In the genomic region with DNA sequence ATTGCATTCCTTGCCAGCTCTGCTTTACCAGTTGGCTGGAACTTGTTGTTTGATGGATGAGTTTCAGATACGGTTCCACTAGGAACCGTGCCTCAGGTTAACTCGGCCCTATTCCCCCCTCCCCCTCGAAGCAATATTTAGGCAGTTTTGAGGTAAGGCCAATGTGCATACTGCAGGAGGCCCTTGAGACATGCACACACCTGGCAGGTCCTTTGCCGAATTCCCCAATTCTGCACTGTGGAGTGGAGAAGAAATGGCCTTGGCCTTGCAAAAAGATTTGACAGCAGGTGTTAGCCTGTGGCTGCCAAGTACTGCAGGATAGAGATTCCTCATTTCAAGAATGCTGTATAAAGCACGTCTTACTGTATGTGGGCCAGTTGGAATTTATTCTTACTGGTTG, we compare ENCODE assay signal across 31 mouse cellular contexts. TPM values are rescaled to one million over a fixed set of nuclear protein-coding genes. Genes with fewer than 3 reads are reported as not detected.
DNase-seq lines count a peak whose midpoint lies in the region; ATAC-seq and TF ChIP-seq lines count a peak whose summit lies in the region.
"Had no signal": no experiment of that assay in that cellular context is flagged by ENCODE, and none has a peak within 500 bp of the region (broad histone marks: within the 10 kb centered on the region; RNA-seq: fewer than 3 reads in every experiment).

No protein-coding gene starts in this region.

- no peak overlapping the region for H3K27ac ChIP-seq in embryonic facial prominence, embryonic 14.5 days (replicated peaks; ENCODE audit: low read depth, low read length)
- no peak overlapping the region for H3K27ac ChIP-seq in embryonic facial prominence, embryonic 10.5 days (replicated peaks)
- no peak overlapping the region for H3K27ac ChIP-seq in midbrain, postnatal 0 days (ENCODE audit: low read depth, low read length)
- H3K27ac ChIP-seq in midbrain, embryonic 13.5 days, result no peak overlapping the region
- H3K27ac ChIP-seq in lung, postnatal 0 days (ENCODE audit: low read length), result no peak overlapping the region
- H3K27ac ChIP-seq: embryonic facial prominence, embryonic 15.5 days; forebrain, embryonic 12.5 days; heart, embryonic 10.5 days; heart, embryonic 15.5 days; hindbrain, embryonic 13.5 days; intestine, embryonic 15.5 days; kidney, postnatal 0 days; limb, embryonic 12.5 days; lung, embryonic 15.5 days; neural tube, embryonic 15.5 days had no signal

- no peaks in the 10 kb centered on the region for H3K9me3 ChIP-seq in embryonic facial prominence, embryonic 14.5 days (ENCODE audit: control insufficient read depth, low read length)
- no peaks in the 10 kb centered on the region for H3K9me3 ChIP-seq in embryonic facial prominence, embryonic 10.5 days
- no peaks in the 10 kb centered on the region for H3K9me3 ChIP-seq in midbrain, postnatal 0 days (ENCODE audit: low read length)
- H3K9me3 ChIP-seq in midbrain, embryonic 13.5 days, result no peaks in the 10 kb centered on the region
- H3K9me3 ChIP-seq in lung, postnatal 0 days (ENCODE audit: low read length), result no peaks in the 10 kb centered on the region
- H3K9me3 ChIP-seq: embryonic facial prominence, embryonic 15.5 days; forebrain, embryonic 12.5 days; heart, embryonic 10.5 days; heart, embryonic 15.5 days; hindbrain, embryonic 13.5 days; intestine, embryonic 15.5 days; limb, embryonic 12.5 days; lung, embryonic 15.5 days; neural tube, embryonic 15.5 days had no signal

- DNase-seq in embryonic facial prominence, embryonic 14.5 days (ENCODE audit: low spot score), result no peak
- DNase-seq in embryonic facial prominence, embryonic 10.5 days (ENCODE audit: low spot score), result no peak
- peak; percentile 28 for DNase-seq in midbrain, postnatal 0 days (ENCODE audit: low spot score)
- peak; percentile 63 for DNase-seq in cerebellum, adult 9-11 months
- no peak for DNase-seq in lung, postnatal 0 days (ENCODE audit: low spot score)
- DNase-seq in kidney, adult 8-10 months, result no peak
- DNase-seq: adrenal gland, adult 8-10 months; gastrocnemius, postnatal 25 days; kidney, adult 2 months; layer of hippocampus, adult 9-11 months; lung, postnatal 4 days; midbrain, embryonic 14.5 days; retina, postnatal 1 day; right cerebral cortex, postnatal 14 days; thymus, postnatal 14 days had no signal

- TF ChIP-seq EP300 in lung, postnatal 0 days (IDR thresholded peaks at IDR 0.05), result no peak

- no peak overlapping the region for H3K4me2 ChIP-seq in embryonic facial prominence, embryonic 14.5 days (ENCODE audit: low read depth, low read length)
- no peak overlapping the region for H3K4me2 ChIP-seq in midbrain, postnatal 0 days (ENCODE audit: low read depth, low read length, poor library complexity, severe bottlenecking)
- H3K4me2 ChIP-seq in midbrain, embryonic 13.5 days (replicated peaks), result no peak overlapping the region
- H3K4me2 ChIP-seq in lung, postnatal 0 days (replicated peaks; ENCODE audit: low read depth, low read length), result no peak overlapping the region
- H3K4me2 ChIP-seq: embryonic facial prominence, embryonic 15.5 days; forebrain, embryonic 12.5 days; heart, embryonic 15.5 days; hindbrain, embryonic 13.5 days; intestine, embryonic 15.5 days; limb, embryonic 12.5 days; liver, embryonic 11.5 days; lung, embryonic 15.5 days; neural tube, embryonic 15.5 days had no signal

- H3K36me3 ChIP-seq in embryonic facial prominence, embryonic 14.5 days (ENCODE audit: control insufficient read depth, insufficient read depth, low read length), result no peaks in the 10 kb centered on the region
- no peaks in the 10 kb centered on the region for H3K36me3 ChIP-seq in embryonic facial prominence, embryonic 10.5 days (replicated peaks)
- H3K36me3 ChIP-seq in midbrain, postnatal 0 days (ENCODE audit: insufficient read depth, low read length), result no peaks in the 10 kb centered on the region
- H3K36me3 ChIP-seq in midbrain, embryonic 13.5 days, result no peaks in the 10 kb centered on the region
- no peaks in the 10 kb centered on the region for H3K36me3 ChIP-seq in lung, postnatal 0 days (ENCODE audit: insufficient read depth, low read length)
- H3K36me3 ChIP-seq: embryonic facial prominence, embryonic 15.5 days; forebrain, embryonic 12.5 days; G1E; heart, embryonic 10.5 days; heart, embryonic 15.5 days; hindbrain, embryonic 13.5 days; intestine, embryonic 15.5 days; limb, embryonic 12.5 days; lung, embryonic 15.5 days; neural tube, embryonic 15.5 days had no signal

- H3K27me3 ChIP-seq in embryonic facial prominence, embryonic 14.5 days (replicated peaks; ENCODE audit: control insufficient read depth, insufficient read depth, low read length), result no peaks in the 10 kb centered on the region
- no peaks in the 10 kb centered on the region for H3K27me3 ChIP-seq in embryonic facial prominence, embryonic 10.5 days (replicated peaks; ENCODE audit: low read depth, poor library complexity, severe bottlenecking)
- H3K27me3 ChIP-seq in midbrain, postnatal 0 days (ENCODE audit: insufficient read depth, low read length), result no peaks in the 10 kb centered on the region
- no peaks in the 10 kb centered on the region for H3K27me3 ChIP-seq in midbrain, embryonic 13.5 days
- no peaks in the 10 kb centered on the region for H3K27me3 ChIP-seq in lung, postnatal 0 days (replicated peaks; ENCODE audit: insufficient read depth, low read length)
- H3K27me3 ChIP-seq: embryonic facial prominence, embryonic 15.5 days; forebrain, embryonic 12.5 days; heart, embryonic 15.5 days; hindbrain, embryonic 13.5 days; intestine, embryonic 15.5 days; limb, embryonic 12.5 days; lung, embryonic 15.5 days; megakaryocyte, embryonic 14.5 days; neural tube, embryonic 15.5 days had no signal

- no peak overlapping the region for H3K9ac ChIP-seq in embryonic facial prominence, embryonic 14.5 days (ENCODE audit: low read depth, low read length)
- no peak overlapping the region for H3K9ac ChIP-seq in midbrain, postnatal 0 days (replicated peaks; ENCODE audit: low read length, poor library complexity, severe bottlenecking)
- H3K9ac ChIP-seq in midbrain, embryonic 13.5 days (replicated peaks), result no peak overlapping the region
- no peak overlapping the region for H3K9ac ChIP-seq in lung, postnatal 0 days (replicated peaks; ENCODE audit: low read depth)
- H3K9ac ChIP-seq: embryonic facial prominence, embryonic 15.5 days; forebrain, embryonic 12.5 days; heart, embryonic 15.5 days; hindbrain, embryonic 13.5 days; intestine, embryonic 15.5 days; limb, embryonic 12.5 days; lung, embryonic 15.5 days; neural tube, embryonic 15.5 days had no signal

- H3K4me1 ChIP-seq in embryonic facial prominence, embryonic 14.5 days (ENCODE audit: control insufficient read depth, insufficient read depth, low read length), result peaks cover under 1% of the 10 kb centered on the region; the same call in 1 of the 2 replicates
- 0 out of 2 replicates have a peak, but pooled peaks cover 7% of the 10 kb centered on the region for H3K4me1 ChIP-seq in embryonic facial prominence, embryonic 10.5 days
- no peaks in the 10 kb centered on the region for H3K4me1 ChIP-seq in midbrain, postnatal 0 days (ENCODE audit: insufficient read depth, low read length)
- H3K4me1 ChIP-seq in midbrain, embryonic 13.5 days (replicated peaks), result no peaks in the 10 kb centered on the region; the same call in 1 of the 2 replicates
- no peaks in the 10 kb centered on the region; the same call in 1 of the 2 replicates for H3K4me1 ChIP-seq in lung, postnatal 0 days (ENCODE audit: insufficient read depth, low read depth, low read length)
- H3K4me1 ChIP-seq: embryonic facial prominence, embryonic 15.5 days; forebrain, embryonic 12.5 days; heart, embryonic 10.5 days; heart, embryonic 15.5 days; hindbrain, embryonic 13.5 days; intestine, embryonic 15.5 days; megakaryocyte, embryonic 14.5 days; neural tube, embryonic 15.5 days had no signal

- WGBS in embryonic facial prominence, embryonic 14.5 days, result 61% methylated on average over 6 of the region's 6 CpGs
- WGBS in embryonic facial prominence, embryonic 10.5 days, result 86% methylated on average over 6 of the region's 6 CpGs
- WGBS in midbrain, postnatal 0 days, result 78% methylated on average over 6 of the region's 6 CpGs
- WGBS in midbrain, embryonic 13.5 days, result 91% methylated on average over 6 of the region's 6 CpGs
- 42% methylated on average over 6 of the region's 6 CpGs for WGBS in lung, postnatal 0 days

- H3K4me3 ChIP-seq in embryonic facial prominence, embryonic 14.5 days (ENCODE audit: low read depth, low read length), result no peak overlapping the region
- no peak overlapping the region for H3K4me3 ChIP-seq in embryonic facial prominence, embryonic 10.5 days
- H3K4me3 ChIP-seq in midbrain, postnatal 0 days (ENCODE audit: low read depth, low read length), result no peak overlapping the region
- no peak overlapping the region for H3K4me3 ChIP-seq in midbrain, embryonic 13.5 days (replicated peaks)
- no peak overlapping the region for H3K4me3 ChIP-seq in lung, postnatal 0 days (ENCODE audit: low read depth, low read length)
- H3K4me3 ChIP-seq: embryonic facial prominence, embryonic 15.5 days; forebrain, embryonic 12.5 days; heart, embryonic 10.5 days; heart, embryonic 15.5 days; hindbrain, embryonic 13.5 days; intestine, embryonic 15.5 days; limb, embryonic 12.5 days; lung, embryonic 15.5 days; megakaryocyte, embryonic 14.5 days; neural tube, embryonic 15.5 days had no signal

- no peak for TF ChIP-seq CTCF in midbrain, postnatal 0 days (IDR thresholded peaks at IDR 0.05)
- no peak for TF ChIP-seq CTCF in lung, postnatal 0 days (IDR thresholded peaks at IDR 0.05)

- 0 out of 2 replicates have a peak, but pooled peaks have one; percentile 22 for ATAC-seq in embryonic facial prominence, embryonic 14.5 days (ENCODE audit: low read depth)
- ATAC-seq in midbrain, postnatal 0 days (ENCODE audit: low FRiP score), result no peak
- ATAC-seq in midbrain, embryonic 13.5 days, result no peak
- no peak for ATAC-seq in megakaryocyte-erythroid progenitor cell, adult 5-6 weeks (replicated peaks; ENCODE audit: low FRiP score, low TSS enrichment, poor library complexity, severe bottlenecking)
- ATAC-seq in lung, postnatal 0 days, result no peak
- ATAC-seq: intestine, embryonic 15.5 days had no signal

RNA-seq across cellular contexts. Expression of gene Limch1, which starts 45.5 kb away (rescaled TPM):
- polyA plus RNA-seq in embryonic facial prominence, embryonic 14.5 days (2014; fragmentation: Nextera tagmentation; extraction: Ambion mirVana), result 70.5 and 71.1 TPM in 2 replicates
- polyA plus RNA-seq in embryonic facial prominence, embryonic 10.5 days (2016; fragmentation: Nextera tagmentation; extraction: Ambion mirVana), result 47.1 and 50.8 TPM in 2 replicates
- 97.8 and 119 TPM in 2 replicates for total RNA-seq in midbrain, postnatal 0 days (2014; rRNA removed)
- 46.6 and 46.7 TPM in 2 replicates for polyA plus RNA-seq in midbrain, postnatal 0 days (2015; fragmentation: Nextera tagmentation; extraction: Ambion mirVana)
- 37.4 and 41.9 TPM in 2 replicates for polyA plus RNA-seq in midbrain, embryonic 13.5 days (2015; fragmentation: Nextera tagmentation; extraction: Ambion mirVana)
- not detected in 2 replicates for total RNA-seq in megakaryocyte-erythroid progenitor cell, adult 5-6 weeks (2014; fragmentation: Nextera tagmentation)
- total RNA-seq in megakaryocyte-erythroid progenitor cell, adult 5-6 weeks (2017), result not detected in 2 replicates
- 368 and 398 TPM in 2 replicates for polyA plus RNA-seq in lung, postnatal 0 days (2015; fragmentation: Nextera tagmentation; extraction: Ambion mirVana)
- total RNA-seq: common myeloid progenitor, adult 5-6 weeks had no signal
- polyA plus RNA-seq: G1E had no signal

Comparison
In these comparisons a context has a peak if more than half of its experiments do, and no peak if none do; other contexts are left out.
1. DNase-seq: peak in midbrain, postnatal 0 days (single experiment) and cerebellum, adult 9-11 months (single experiment); none in embryonic facial prominence, embryonic 14.5 days (single experiment), embryonic facial prominence, embryonic 10.5 days (single experiment), lung, postnatal 0 days (single experiment) and kidney, adult 8-10 months (0 of 2).